Mouse (Mus musculus): Measurements from ENCODE around the gene Phldb3. TPM values are rescaled to one million over a fixed set of nuclear protein-coding genes. Genes with fewer than 3 reads are reported as not detected.

The Phldb3 gene
- polyA plus RNA-seq, 1 experiment from 2014 or later: not detected

GRCm38 (mm10) chr7:24619671-24620397 lies 9.3 kb downstream of the Phldb3 start:
- Histone ChIP-seq H3K27me3 (replicated peaks; ENCODE audit: low read depth, poor library complexity, severe bottlenecking) (peaks cover 26% of the 10 kb centered on the region), H3K4me1 (0 out of 2 replicates have a peak, but pooled peaks cover 2% of the 10 kb centered on the region), H3K4me3 (no peak overlapping the region), H3K27ac (replicated peaks) (no peak overlapping the region), H3K9me3 (peaks cover 17% of the 10 kb centered on the region), H3K36me3 (replicated peaks) (no peaks in the 10 kb centered on the region)
- no peak for DNase-seq (ENCODE audit: low spot score)
- WGBS: 41% methylated on average over 13 of the region's 13 CpGs

- H3K4me1 ChIP-seq: peaks cover 4% of the 10 kb centered on the region; the same call in 1 of the 2 replicates
- no peak overlapping the region for H3K27ac ChIP-seq (replicated peaks)
- no peak overlapping the region for H3K4me3 ChIP-seq
- peaks cover 17% of the 10 kb centered on the region for H3K9me3 ChIP-seq
- DNase-seq (ENCODE audit: low spot score): no peak
- H3K27me3 ChIP-seq (replicated peaks; ENCODE audit: low read depth, poor library complexity, severe bottlenecking): peaks cover 31% of the 10 kb centered on the region
- no peaks in the 10 kb centered on the region for H3K36me3 ChIP-seq (replicated peaks)
- WGBS: 85% methylated on average over 3 of the region's 3 CpGs
These were observed 10.6 kb downstream of the Phldb3 start for GRCm38 (mm10) chr7:24621193-24621592.

- Histone ChIP-seq H3K36me3 (replicated peaks) (no peaks in the 10 kb centered on the region), H3K9me3 (peaks cover 17% of the 10 kb centered on the region), H3K27me3 (replicated peaks; ENCODE audit: low read depth, poor library complexity, severe bottlenecking) (peaks cover 37% of the 10 kb centered on the region), H3K4me3 (no peak overlapping the region), H3K4me1 (peaks cover 8% of the 10 kb centered on the region), H3K27ac (replicated peaks) (no peak overlapping the region)
- DNase-seq (ENCODE audit: low spot score): no peak
- 83% methylated on average over 6 of the region's 6 CpGs for WGBS
These were observed 12.4 kb downstream of the Phldb3 start for GRCm38 (mm10) chr7:24622967-24623366.

GRCm38 (mm10) chr7:24628685-24629610 lies 18.4 kb downstream of the Phldb3 start:
- no peaks in the 10 kb centered on the region for H3K9me3 ChIP-seq
- peaks cover 30% of the 10 kb centered on the region for H3K27me3 ChIP-seq (replicated peaks; ENCODE audit: low read depth, poor library complexity, severe bottlenecking)
- H3K36me3 ChIP-seq (replicated peaks): no peaks in the 10 kb centered on the region
- H3K4me1 ChIP-seq: peaks cover 18% of the 10 kb centered on the region
- peak; percentile 91 for DNase-seq (ENCODE audit: low spot score)
- peak overlapping the region; percentile 54 for H3K4me3 ChIP-seq
- WGBS: 8% methylated on average over 33 of the region's 33 CpGs
- peak overlapping the region; percentile 65; the same call in 1 of the 2 replicates for H3K27ac ChIP-seq (replicated peaks)

GRCm38 (mm10) chr7:24629672-24630071 lies 19.1 kb downstream of the Phldb3 start:
- WGBS: 75% methylated on average over 4 of the region's 4 CpGs
- Histone ChIP-seq H3K27me3 (replicated peaks; ENCODE audit: low read depth, poor library complexity, severe bottlenecking) (peaks cover 34% of the 10 kb centered on the region), H3K4me1 (peaks cover 17% of the 10 kb centered on the region), H3K27ac (replicated peaks) (no peak overlapping the region), H3K4me3 (no peak overlapping the region), H3K36me3 (replicated peaks) (no peaks in the 10 kb centered on the region), H3K9me3 (no peaks in the 10 kb centered on the region)
- DNase-seq (ENCODE audit: low spot score): no peak

GRCm38 (mm10) chr7:24630116-24630880 lies 19.7 kb downstream of the Phldb3 start:
- Histone ChIP-seq H3K9me3 (no peaks in the 10 kb centered on the region), H3K27ac (replicated peaks) (no peak overlapping the region), H3K36me3 (replicated peaks) (no peaks in the 10 kb centered on the region), H3K27me3 (replicated peaks; ENCODE audit: low read depth, poor library complexity, severe bottlenecking) (peaks cover 37% of the 10 kb centered on the region), H3K4me3 (no peak overlapping the region), H3K4me1 (peaks cover 17% of the 10 kb centered on the region)
- DNase-seq (ENCODE audit: low spot score): no peak
- WGBS: 74% methylated on average over 10 of the region's 10 CpGs

- Histone ChIP-seq H3K4me3 (peak within 1 kb of the TSS; percentile 58), H3K36me3 (replicated peaks) (no peaks in the 10 kb centered on the region), H3K4me1 (peaks cover 28% of the 10 kb centered on the region), H3K27ac (replicated peaks) (peak within 1 kb of the TSS; percentile 20; the same call in 1 of the 2 replicates), H3K9me3 (no peaks in the 10 kb centered on the region), H3K27me3 (replicated peaks; ENCODE audit: low read depth, poor library complexity, severe bottlenecking) (peaks cover 73% of the 10 kb centered on the region)
- no peak for DNase-seq (ENCODE audit: low spot score)
- 11% methylated on average over 15 of the region's 15 CpGs for WGBS
These were observed 25.7 kb downstream of the Phldb3 start, which contains the start of gene Lypd3 for GRCm38 (mm10) chr7:24636264-24636663. Lypd3 (plus strand) TSS chr7:24636550.

GRCm38 (mm10) chr7:24637046-24637445 lies 26.5 kb downstream of the Phldb3 start:
- WGBS: 1% methylated on average over 18 of the region's 18 CpGs

GRCm38 (mm10) chr7:24638026-24638856 lies 27.7 kb downstream of the Phldb3 start:
- DNase-seq (ENCODE audit: low spot score): no peak
- H3K27me3 ChIP-seq (replicated peaks; ENCODE audit: low read depth, poor library complexity, severe bottlenecking): peaks cover 81% of the 10 kb centered on the region

More at GRCm38 (mm10) chr7:24637046-24637445, 26.5 kb downstream of the Phldb3 start:
- H3K4me1 ChIP-seq: peaks cover 28% of the 10 kb centered on the region
- H3K36me3 ChIP-seq (replicated peaks): no peaks in the 10 kb centered on the region
- H3K27me3 ChIP-seq (replicated peaks; ENCODE audit: low read depth, poor library complexity, severe bottlenecking): peaks cover 77% of the 10 kb centered on the region
- peak overlapping the region; percentile 20; the same call in 1 of the 2 replicates for H3K27ac ChIP-seq (replicated peaks)
- H3K9me3 ChIP-seq: no peaks in the 10 kb centered on the region
- H3K4me3 ChIP-seq: peak overlapping the region; percentile 58
- DNase-seq (ENCODE audit: low spot score): peak; percentile 38

GRCm38 (mm10) chr7:24640450-24640849 lies 29.9 kb downstream of the Phldb3 start:
- 65% methylated on average over 13 of the region's 13 CpGs for WGBS
- H3K4me3 ChIP-seq: no peak overlapping the region
- no peaks in the 10 kb centered on the region for H3K9me3 ChIP-seq
- no peaks in the 10 kb centered on the region for H3K36me3 ChIP-seq (replicated peaks)
- peaks cover 68% of the 10 kb centered on the region for H3K27me3 ChIP-seq (replicated peaks; ENCODE audit: low read depth, poor library complexity, severe bottlenecking)
- no peak overlapping the region for H3K27ac ChIP-seq (replicated peaks)
- DNase-seq (ENCODE audit: low spot score): no peak
- H3K4me1 ChIP-seq: peaks cover 28% of the 10 kb centered on the region

More at GRCm38 (mm10) chr7:24638026-24638856, 27.7 kb downstream of the Phldb3 start:
- Histone ChIP-seq H3K9me3 (no peaks in the 10 kb centered on the region), H3K4me1 (peaks cover 28% of the 10 kb centered on the region), H3K36me3 (replicated peaks) (no peaks in the 10 kb centered on the region), H3K27ac (replicated peaks) (no peak overlapping the region), H3K4me3 (peak overlapping the region; percentile 58)
- 3% methylated on average over 35 of the region's 35 CpGs for WGBS

- WGBS: 13% methylated on average over 9 of the region's 9 CpGs
- peaks cover 14% of the 10 kb centered on the region for H3K4me1 ChIP-seq
- peak; percentile 63 for DNase-seq (ENCODE audit: low spot score)
These were observed 31.9 kb downstream of the Phldb3 start for GRCm38 (mm10) chr7:24642491-24642890.

More at GRCm38 (mm10) chr7:24642491-24642890, 31.9 kb downstream of the Phldb3 start:
- Histone ChIP-seq H3K4me3 (no peak overlapping the region), H3K27me3 (replicated peaks; ENCODE audit: low read depth, poor library complexity, severe bottlenecking) (peaks cover 47% of the 10 kb centered on the region), H3K9me3 (no peaks in the 10 kb centered on the region), H3K36me3 (replicated peaks) (no peaks in the 10 kb centered on the region), H3K27ac (replicated peaks) (no peak overlapping the region)
